Mouse (Mus musculus): Measurements from ENCODE around the gene Rtel1. TPM values are rescaled to one million over a fixed set of nuclear protein-coding genes. Genes with fewer than 3 reads are reported as not detected.

Gene Rtel1
- 23.6 and 26.4 TPM in 2 replicates for polyA plus RNA-seq (2015; fragmentation: Nextera tagmentation; extraction: Ambion mirVana)

DNA sequence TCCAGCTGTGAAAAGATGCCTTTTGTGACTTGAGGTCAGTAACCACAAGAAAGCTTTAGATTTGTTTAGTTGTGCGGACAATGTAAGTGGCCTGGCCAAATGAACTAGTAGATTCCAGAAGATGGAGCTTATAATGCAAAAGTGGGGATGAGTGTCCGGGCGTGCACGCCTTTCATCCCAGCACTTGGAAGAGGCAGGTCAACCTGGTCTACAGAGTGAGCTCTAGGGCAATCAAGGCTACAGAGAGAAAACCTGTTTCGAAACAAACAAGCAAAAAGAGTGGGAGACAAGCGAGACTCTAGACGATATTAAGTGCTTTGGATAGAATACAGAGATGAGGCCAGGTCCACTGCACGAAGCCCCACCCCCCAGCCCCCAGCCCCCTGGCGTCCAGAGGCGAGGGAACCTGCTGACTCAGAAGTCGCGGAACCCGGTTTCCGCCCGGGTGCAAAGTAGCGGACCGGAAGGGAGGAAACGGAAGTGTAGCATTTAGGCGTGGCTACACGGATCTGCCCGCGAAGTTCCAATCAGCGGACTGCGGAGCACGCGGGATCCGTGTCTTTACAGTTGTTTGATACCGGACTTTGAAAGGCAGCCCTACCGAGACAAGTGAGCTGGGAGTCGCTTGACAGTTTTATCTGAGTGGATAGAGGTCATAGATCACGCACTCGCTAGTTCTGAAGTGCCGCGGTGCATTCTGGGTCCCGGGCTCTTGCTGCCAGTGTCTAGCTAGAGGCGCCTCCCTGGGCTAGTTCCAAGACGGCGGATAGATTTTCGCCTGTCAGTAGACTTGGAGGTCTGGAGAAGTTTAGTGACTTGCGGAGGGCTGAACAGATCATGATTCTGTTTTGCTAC, at the start of gene Rtel1:
Gene Rtel1 (plus strand): TSS at position 492 of the 855 bp plus-strand sequence.

GRCm38 (mm10) chr2:181287958-181288350, 31.6 kb upstream of the Rtel1 start, which contains the start of gene Gmeb2:
Gmeb2 (minus strand) TSS chr2:181288035.

GRCm38 (mm10) chr2:181314080-181314810, 5.3 kb upstream of the Rtel1 start, which contains the start of gene Stmn3:
Stmn3 (minus strand) TSS chr2:181314500.

GRCm38 (mm10) chr2:181364860-181365596, 45.5 kb downstream of the Rtel1 start, which contains the start of the genes Zgpat and Arfrp1:
Zgpat (plus strand) TSS chr2:181364928.
Arfrp1 (minus strand) TSS chr2:181365404.

GRCm38 (mm10) chr2:181379778-181380177, 60.2 kb downstream of the Rtel1 start, which contains the start of gene Lime1:
Lime1 (plus strand) TSS chr2:181380078.

Other genes with a start within 250 kb of the Rtel1 start
- gene Kcnq2, start 184.4 kb upstream of the Rtel1 start, polyA plus RNA-seq (2015; fragmentation: Nextera tagmentation; extraction: Ambion mirVana) = 0.16 and 0.26 TPM in 2 replicates
- not detected in 2 replicates for gene Eef1a2, start 162.7 kb upstream of the Rtel1 start, polyA plus RNA-seq (2015; fragmentation: Nextera tagmentation; extraction: Ambion mirVana)
- 102 and 117 TPM in 2 replicates for gene Ppdpf, start 132.5 kb upstream of the Rtel1 start, polyA plus RNA-seq (2015; fragmentation: Nextera tagmentation; extraction: Ambion mirVana)
- not detected in 2 replicates for gene Ptk6, start 117.0 kb upstream of the Rtel1 start, polyA plus RNA-seq (2015; fragmentation: Nextera tagmentation; extraction: Ambion mirVana)
- gene Srms, start 106.6 kb upstream of the Rtel1 start, polyA plus RNA-seq (2015; fragmentation: Nextera tagmentation; extraction: Ambion mirVana) = 0.19 and 0.25 TPM in 2 replicates
- gene Fndc11, start 99.7 kb upstream of the Rtel1 start, polyA plus RNA-seq (2015; fragmentation: Nextera tagmentation; extraction: Ambion mirVana) = 0.17 and 0.25 TPM in 2 replicates
- gene Helz2, start 77.7 kb upstream of the Rtel1 start, polyA plus RNA-seq (2015; fragmentation: Nextera tagmentation; extraction: Ambion mirVana) = 2.2 and 2.5 TPM in 2 replicates
- gene Gmeb2, start 31.7 kb upstream of the Rtel1 start, polyA plus RNA-seq (2015; fragmentation: Nextera tagmentation; extraction: Ambion mirVana) = 9.0 and 10.2 TPM in 2 replicates
- gene Stmn3, start 5.2 kb upstream of the Rtel1 start, polyA plus RNA-seq (2015; fragmentation: Nextera tagmentation; extraction: Ambion mirVana) = 0.11 TPM in 1 of 2 replicates, not detected in the other
- 14.8 and 15.3 TPM in 2 replicates for gene Zgpat, start 45.2 kb downstream of the Rtel1 start, polyA plus RNA-seq (2015; fragmentation: Nextera tagmentation; extraction: Ambion mirVana)
- gene Arfrp1, start 45.7 kb downstream of the Rtel1 start, polyA plus RNA-seq (2015; fragmentation: Nextera tagmentation; extraction: Ambion mirVana) = 28.7 and 34.8 TPM in 2 replicates
- gene Lime1, start 60.3 kb downstream of the Rtel1 start, polyA plus RNA-seq (2015; fragmentation: Nextera tagmentation; extraction: Ambion mirVana) = 9.8 and 12.2 TPM in 2 replicates
- gene Zbtb46, start 139.7 kb downstream of the Rtel1 start, polyA plus RNA-seq (2015; fragmentation: Nextera tagmentation; extraction: Ambion mirVana) = 12.2 and 14.3 TPM in 2 replicates
- gene Abhd16b, start 173.5 kb downstream of the Rtel1 start, polyA plus RNA-seq (2015; fragmentation: Nextera tagmentation; extraction: Ambion mirVana) = not detected in 2 replicates
- 90.7 and 93.3 TPM in 2 replicates for gene Tpd52l2, start 177.4 kb downstream of the Rtel1 start, polyA plus RNA-seq (2015; fragmentation: Nextera tagmentation; extraction: Ambion mirVana)
- gene Dnajc5, start 200.7 kb downstream of the Rtel1 start, polyA plus RNA-seq (2015; fragmentation: Nextera tagmentation; extraction: Ambion mirVana) = 33.9 and 40.6 TPM in 2 replicates

Data from spleen, postnatal 0 days (tissue).